ENCODE assay signal across 27 mouse cellular contexts in genomic region chr4:100000971-100001370, GRCm38 (mm10).
A peak's percentile ranks its signal among the peaks of the same experiment; 100 is the strongest.
DNase-seq lines count a peak whose midpoint lies in the region; ATAC-seq lines count a peak whose summit lies in the region.
"Had no signal": no experiment of that assay in that cellular context is flagged by ENCODE, and none has a peak within 500 bp of the region (broad histone marks: within the 10 kb centered on the region; RNA-seq: fewer than 3 reads in every experiment).

No protein-coding gene starts in this region.

- ATAC-seq in kidney, embryonic 15.5 days (replicated peaks; ENCODE audit: low FRiP score): no peak
- ATAC-seq: forebrain, postnatal 0 days; hindbrain, postnatal 0 days; intestine, embryonic 15.5 days; lung, postnatal 0 days; midbrain, embryonic 16.5 days had no signal

- no peak overlapping the region for H3K4me2 ChIP-seq in kidney, embryonic 15.5 days
- H3K4me2 ChIP-seq: embryonic facial prominence, embryonic 13.5 days; forebrain, embryonic 12.5 days; heart, embryonic 13.5 days; intestine, embryonic 15.5 days; limb, embryonic 15.5 days; liver, embryonic 13.5 days had no signal

- WGBS in kidney, embryonic 15.5 days: 49% methylated on average over 5 of the region's 5 CpGs

- 0 out of 2 replicates have a peak overlapping the region, but pooled peaks have one; percentile 32 for H3K27ac ChIP-seq in kidney, embryonic 15.5 days
- H3K27ac ChIP-seq: embryonic facial prominence, embryonic 13.5 days; forebrain, embryonic 12.5 days; heart, embryonic 13.5 days; hindbrain, postnatal 0 days; intestine, embryonic 15.5 days; limb, embryonic 10.5 days; limb, embryonic 15.5 days; liver, embryonic 13.5 days had no signal

- DNase-seq in cerebellum, postnatal 10 days: peak; percentile 57 to 72
- no peak for DNase-seq in cerebellum, adult 9-11 months
- peak; percentile 84 for DNase-seq in heart, adult 11 months
- no peak for DNase-seq in heart, adult 18-20 months
- DNase-seq in kidney, adult 18-20 months: no peak
- DNase-seq in NIH3T3 (ENCODE audit: low read depth): peak; percentile 37
- no peak for DNase-seq in adrenal gland, adult 18-20 months (ENCODE audit: low spot score in 2 of 2)
- DNase-seq: adrenal gland, postnatal 10 days; cerebellum, adult 11 months; cerebellum, adult 9-10 months; forebrain, postnatal 0 days; heart, postnatal 10 days; liver, embryonic 13.5 days; lung, adult 18-20 months; spleen, adult 18-20 months; thymus, postnatal 14 days had no signal

- peaks cover 7% of the 10 kb centered on the region for H3K4me1 ChIP-seq in kidney, embryonic 15.5 days
- H3K4me1 ChIP-seq: embryonic facial prominence, embryonic 13.5 days; forebrain, embryonic 12.5 days; heart, embryonic 13.5 days; intestine, embryonic 15.5 days; limb, embryonic 10.5 days; limb, embryonic 15.5 days; liver, embryonic 13.5 days had no signal

- H3K9ac ChIP-seq in kidney, embryonic 15.5 days: no peak overlapping the region
- H3K9ac ChIP-seq: embryonic facial prominence, embryonic 13.5 days; forebrain, embryonic 12.5 days; forebrain, postnatal 0 days; heart, embryonic 13.5 days; intestine, embryonic 15.5 days; limb, embryonic 15.5 days; liver, embryonic 13.5 days had no signal

- H3K9me3 ChIP-seq in kidney, embryonic 15.5 days (replicated peaks): no peaks in the 10 kb centered on the region
- H3K9me3 ChIP-seq: embryonic facial prominence, embryonic 13.5 days; forebrain, embryonic 12.5 days; heart, embryonic 13.5 days; intestine, embryonic 15.5 days; limb, embryonic 10.5 days; limb, embryonic 15.5 days; liver, embryonic 13.5 days had no signal

- H3K36me3 ChIP-seq in kidney, embryonic 15.5 days: no peaks in the 10 kb centered on the region
- H3K36me3 ChIP-seq: embryonic facial prominence, embryonic 13.5 days; forebrain, embryonic 12.5 days; heart, embryonic 13.5 days; intestine, embryonic 15.5 days; limb, embryonic 10.5 days; limb, embryonic 15.5 days; liver, embryonic 13.5 days had no signal

- H3K27me3 ChIP-seq in kidney, embryonic 15.5 days: no peaks in the 10 kb centered on the region
- H3K27me3 ChIP-seq: CH12.LX; embryonic facial prominence, embryonic 13.5 days; forebrain, embryonic 12.5 days; heart, embryonic 13.5 days; intestine, embryonic 15.5 days; limb, embryonic 15.5 days; liver, embryonic 13.5 days had no signal

- H3K4me3 ChIP-seq in kidney, embryonic 15.5 days (replicated peaks): no peak overlapping the region
- H3K4me3 ChIP-seq: embryonic facial prominence, embryonic 13.5 days; forebrain, embryonic 12.5 days; heart, embryonic 13.5 days; intestine, embryonic 15.5 days; limb, embryonic 10.5 days; limb, embryonic 15.5 days; liver, embryonic 13.5 days had no signal

Comparison
In these comparisons a context has a peak if more than half of its experiments do, and no peak if none do; other contexts are left out.
1. DNase-seq: peak in cerebellum, postnatal 10 days (2 of 2), heart, adult 11 months (single experiment) and NIH3T3 (single experiment); none in cerebellum, adult 9-11 months (single experiment), heart, adult 18-20 months (0 of 2), kidney, adult 18-20 months (single experiment) and adrenal gland, adult 18-20 months (0 of 2).